Mouse (Mus musculus): Measurements from ENCODE around the gene Zfhx3.
A peak's percentile ranks its signal among the peaks of the same experiment; 100 is the strongest.

The Zfhx3 gene

DNA sequence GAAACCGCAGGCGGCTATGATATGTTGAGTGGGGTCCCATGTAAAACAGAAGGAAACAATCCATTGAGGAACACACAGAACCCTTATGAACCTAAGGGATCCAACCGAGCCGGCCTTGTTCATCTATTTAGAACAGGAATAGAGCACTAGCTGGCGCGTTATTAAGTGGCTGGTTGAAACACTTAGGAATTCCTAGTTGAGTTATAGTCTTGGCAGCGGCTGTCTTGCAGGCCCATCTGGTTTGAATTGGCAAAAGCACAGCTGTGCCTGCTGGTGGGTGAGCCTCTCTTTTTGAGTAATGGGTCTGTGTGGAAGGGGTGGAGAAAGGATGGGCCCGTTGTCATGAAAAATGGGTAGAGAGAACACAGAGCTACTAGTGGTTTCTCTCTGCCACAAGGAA is 610.1 kb downstream of the Zfhx3 start:
- DNase-seq (ENCODE audit: low spot score): no peak

DNA sequence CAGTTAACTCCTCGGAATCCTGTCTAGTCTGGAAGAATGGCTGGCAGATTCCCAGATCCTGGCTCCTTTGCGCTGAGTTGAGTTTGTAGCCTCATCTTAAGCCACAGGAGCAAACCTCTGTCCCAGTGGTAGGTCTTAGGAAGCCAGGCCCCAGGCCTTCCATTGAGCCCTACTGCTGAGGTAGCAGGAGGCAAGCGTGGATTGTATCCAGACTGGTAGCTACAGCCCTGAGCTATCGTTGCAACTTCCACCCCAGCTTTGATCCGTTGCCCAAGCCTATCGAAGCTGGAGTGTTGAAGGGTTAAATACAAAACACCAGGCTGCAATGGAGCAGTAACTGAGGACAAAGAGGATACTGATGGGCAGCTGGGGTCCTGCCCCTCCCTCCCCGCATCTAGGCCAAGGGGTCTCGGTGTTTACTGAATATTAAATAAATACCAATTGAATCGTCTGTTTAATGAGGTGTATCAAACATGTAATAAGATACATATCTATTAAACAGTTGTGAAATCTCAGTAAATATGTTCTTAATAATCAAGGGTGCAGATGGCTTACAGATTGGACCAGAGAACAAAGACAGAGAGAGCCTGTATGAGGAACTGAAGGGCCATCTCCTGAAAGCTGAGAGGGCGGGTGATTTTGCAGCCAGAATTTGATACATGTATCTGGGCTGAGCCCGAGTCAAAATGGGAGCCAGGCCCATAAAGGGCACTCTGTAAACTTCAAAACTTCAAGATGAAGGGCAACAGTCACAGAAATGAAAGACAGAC is 611.5 kb downstream of the Zfhx3 start:
- no peak for DNase-seq (ENCODE audit: low spot score)

DNA sequence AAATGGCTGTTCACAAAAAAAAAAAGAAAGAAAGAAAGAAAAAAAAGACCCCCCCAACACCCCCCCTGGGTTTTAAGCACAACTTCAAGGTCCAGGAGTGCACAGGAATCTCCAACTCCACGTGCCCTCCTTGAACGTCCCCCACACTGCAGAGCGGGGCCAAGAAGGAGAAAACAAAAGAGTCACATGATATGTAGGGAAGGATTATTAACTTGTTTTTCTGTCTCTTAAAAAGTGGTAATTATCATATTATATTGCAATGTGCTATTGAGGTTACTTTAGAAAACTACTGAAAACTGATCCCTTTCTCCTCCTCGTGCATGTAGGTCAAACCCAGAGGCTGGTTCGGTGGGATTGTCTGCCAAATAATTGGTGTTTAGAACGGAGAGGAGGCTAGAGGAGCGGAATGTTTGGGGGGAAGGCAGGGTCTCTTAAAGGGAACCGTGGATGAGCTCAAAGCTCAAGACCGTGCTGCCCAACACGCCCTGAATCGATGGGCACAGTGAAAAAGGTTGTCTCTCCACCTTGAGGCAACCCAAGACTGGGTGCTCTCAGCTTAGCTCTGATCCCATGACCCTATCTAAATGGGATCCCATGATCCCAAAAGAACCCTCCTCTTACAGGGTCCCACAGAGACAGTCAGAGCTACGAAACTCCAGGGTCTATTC is 612.3 kb downstream of the Zfhx3 start:
- no peak for DNase-seq (ENCODE audit: low spot score)

DNA sequence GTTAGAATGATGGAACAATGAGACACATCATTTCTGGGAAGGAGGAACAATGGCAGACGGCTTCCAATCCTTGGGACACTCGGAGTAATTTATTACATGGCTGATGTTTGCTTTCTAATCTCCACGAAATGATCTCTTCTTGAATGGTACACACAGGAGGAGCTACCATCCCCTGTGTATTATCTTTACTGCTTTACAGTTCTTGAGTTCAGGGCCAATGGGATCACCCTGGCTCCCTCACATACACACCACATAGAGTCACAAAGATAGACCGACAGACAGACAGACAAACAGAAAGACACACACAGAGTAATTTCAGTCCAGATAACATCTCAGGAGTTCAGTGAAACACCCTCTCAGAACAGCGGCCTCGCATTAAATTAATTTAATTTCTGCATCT is 621.0 kb downstream of the Zfhx3 start:
- no peak for DNase-seq (ENCODE audit: low spot score)

DNA sequence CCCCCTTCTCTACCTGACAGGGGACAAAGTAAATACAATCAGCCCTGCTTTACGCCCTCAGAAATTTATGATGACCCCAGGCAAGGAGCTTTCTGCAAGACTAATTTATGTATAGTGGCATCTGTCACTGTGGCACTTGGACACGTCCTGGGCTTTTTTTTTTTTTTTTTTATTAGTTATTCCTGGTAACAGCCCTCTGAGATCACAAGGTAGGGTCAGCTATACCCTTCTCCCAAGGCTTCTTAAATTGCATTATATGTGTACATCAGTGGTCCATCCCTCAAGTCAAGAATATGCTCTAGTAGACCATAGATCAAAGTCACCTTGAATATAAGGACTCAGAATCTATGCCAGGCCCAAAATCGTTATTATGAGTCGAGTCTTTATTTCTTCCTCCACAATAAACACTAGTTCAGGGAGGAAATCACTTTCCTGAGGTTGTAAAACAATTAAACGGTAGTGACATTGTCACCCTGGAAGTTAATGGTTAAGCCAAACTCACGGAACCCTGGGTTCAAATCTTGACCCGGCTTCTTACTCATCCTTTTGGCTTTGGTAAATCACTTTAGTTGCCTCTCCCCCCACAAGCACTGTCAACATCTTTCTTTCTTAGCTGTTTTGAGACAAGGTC is 621.6 kb downstream of the Zfhx3 start:
- no peak for DNase-seq (ENCODE audit: low spot score)

DNA sequence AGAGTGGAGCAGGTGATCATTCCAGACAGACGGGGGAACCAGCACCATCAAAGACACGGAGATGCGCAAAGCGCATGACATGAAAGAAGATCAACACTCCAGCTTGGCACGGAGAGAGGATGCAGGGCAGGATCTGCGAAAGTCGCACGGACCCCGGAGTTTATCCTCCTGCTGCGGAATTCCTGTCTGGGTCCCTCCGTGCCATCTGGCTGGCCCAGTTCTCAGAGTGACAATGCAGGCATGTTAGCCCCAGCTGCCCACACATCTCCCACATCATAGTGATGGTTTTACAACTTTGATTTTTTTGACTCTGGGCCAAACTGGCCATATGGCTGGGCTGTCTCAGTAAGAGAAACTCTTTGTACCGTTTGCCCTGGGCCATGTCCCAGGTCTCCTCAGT is 623.6 kb downstream of the Zfhx3 start:
- DNase-seq (ENCODE audit: low spot score): no peak

DNA sequence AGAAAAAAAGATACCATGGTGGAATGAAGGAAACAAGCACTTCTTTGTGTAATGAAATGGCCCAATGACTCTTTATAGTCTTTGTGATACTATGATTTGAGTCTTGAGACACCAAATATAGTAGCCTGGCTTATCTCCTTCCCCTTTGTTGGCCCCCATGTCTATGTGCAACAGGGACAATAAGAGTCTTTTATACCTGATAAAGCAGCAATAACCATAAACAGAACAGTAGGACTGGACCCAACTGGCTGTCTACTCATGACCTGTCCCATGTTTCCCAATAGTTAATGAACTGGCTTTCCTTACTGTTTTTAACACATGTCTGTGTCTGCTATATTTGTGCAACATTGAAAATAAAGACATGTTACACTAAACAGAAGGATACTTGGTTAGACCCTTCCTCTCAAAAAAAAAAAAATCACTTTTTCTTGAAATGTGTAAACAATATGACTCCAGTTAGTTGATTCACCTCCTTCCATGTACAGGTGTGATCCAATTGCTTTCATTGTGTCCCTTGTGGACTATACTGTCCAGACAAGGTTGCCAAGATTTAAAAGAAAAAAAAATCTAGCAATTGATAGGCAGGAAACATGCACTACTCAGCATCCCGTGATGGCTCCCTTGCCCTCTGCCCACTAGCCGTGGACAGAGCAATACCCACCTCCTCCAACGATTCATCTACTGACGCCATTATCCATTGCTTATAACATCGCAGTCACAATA is 631.0 kb downstream of the Zfhx3 start:
- DNase-seq (ENCODE audit: low spot score): no peak

DNA sequence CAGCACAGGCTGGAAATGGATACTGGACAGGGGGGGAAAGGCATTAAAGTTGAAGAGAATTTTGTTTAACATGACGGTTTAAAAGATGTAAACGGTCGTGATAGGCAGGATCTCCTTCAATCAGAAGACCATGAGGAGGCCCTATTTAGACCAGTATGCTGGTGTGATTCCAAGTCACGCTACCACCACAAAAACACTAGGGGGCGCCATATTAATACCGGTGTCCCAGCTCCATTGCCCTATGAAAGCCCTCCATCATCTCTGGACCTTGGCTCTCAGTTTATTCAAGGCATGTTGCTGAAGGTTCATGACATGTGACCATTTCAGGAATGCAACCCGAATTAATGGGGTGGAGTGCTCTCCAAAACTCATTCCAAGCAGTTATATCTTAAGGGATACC is 631.7 kb downstream of the Zfhx3 start:
- peak; percentile 53 for DNase-seq (ENCODE audit: low spot score)

DNA sequence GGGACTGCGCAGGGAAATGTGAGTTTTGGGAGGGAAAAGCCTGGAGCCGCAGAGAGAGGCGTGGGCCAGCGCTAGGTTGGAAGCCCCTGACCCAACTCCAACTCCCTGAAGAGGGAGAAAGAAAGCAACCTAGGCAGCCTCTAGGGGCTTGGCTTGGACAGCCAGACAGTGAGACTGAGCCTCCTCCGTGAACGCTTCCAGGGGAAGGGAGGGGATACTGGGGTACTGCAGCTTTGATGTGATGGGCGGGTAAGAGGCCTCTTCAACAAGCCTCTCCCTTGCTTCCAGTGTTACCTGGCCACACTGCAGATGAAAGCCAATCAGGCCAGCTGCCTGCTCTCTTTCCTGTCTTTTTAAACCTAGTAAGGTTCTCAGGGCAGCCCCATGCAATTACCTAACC is 635.1 kb downstream of the Zfhx3 start:
- DNase-seq (ENCODE audit: low spot score): no peak

DNA sequence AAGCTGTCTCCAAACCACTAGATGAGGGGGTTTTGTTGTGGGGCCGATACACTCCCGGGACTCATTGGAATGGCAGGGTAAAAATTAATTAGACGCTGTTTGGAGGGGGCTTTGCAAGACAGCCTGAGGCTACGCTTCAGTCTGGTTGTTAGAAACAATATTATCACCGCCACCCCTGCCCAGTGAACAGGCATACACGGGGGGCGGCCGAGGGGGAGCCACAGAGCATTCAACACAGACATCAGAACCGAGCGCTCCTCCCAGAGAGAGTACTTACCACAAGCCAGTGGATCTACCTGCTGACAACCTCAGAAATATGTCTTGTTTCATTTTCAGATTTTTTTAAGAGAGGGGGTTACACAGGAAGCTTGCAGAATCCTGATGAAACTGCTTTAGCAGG is 635.9 kb downstream of the Zfhx3 start:
- no peak for DNase-seq (ENCODE audit: low spot score)

DNA sequence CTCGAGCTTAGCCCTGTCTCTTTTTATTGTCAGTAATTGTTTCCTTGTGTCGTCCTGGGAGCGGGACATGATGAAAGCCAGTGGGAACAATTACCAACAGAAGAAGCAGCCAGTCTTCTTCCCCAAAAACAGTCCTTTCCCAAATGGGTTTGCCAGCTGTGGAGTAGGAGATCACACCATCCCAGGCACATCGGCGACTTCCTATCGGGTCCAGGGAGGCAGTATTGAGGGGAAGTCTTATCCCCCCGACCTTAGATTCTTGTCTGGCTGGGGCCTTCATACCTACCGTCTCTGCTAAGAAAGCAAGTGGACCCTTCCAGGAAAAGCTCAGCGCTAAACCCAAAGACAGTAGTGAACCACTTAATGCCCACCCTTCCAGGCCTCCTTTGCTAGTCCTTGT is 637.4 kb downstream of the Zfhx3 start:
- no peak for DNase-seq (ENCODE audit: low spot score)

DNA sequence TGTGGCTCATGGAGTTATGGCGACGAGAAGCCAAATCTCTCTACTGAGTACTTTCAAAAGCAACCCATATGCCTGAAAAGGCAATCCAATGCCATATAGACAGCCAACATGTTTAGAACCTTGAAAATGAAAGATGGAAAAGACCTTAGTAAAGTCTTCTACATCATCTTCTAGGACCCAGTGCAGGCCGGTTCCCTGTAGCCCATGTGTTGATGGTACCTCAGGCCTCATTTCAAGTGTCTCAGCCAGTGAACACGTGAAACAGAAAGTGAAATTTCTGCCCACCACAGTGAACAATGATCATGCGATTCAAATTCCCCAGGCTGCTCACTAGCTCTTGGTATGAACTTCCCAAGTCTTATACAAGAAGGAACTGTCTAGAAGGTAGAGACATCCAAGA is 637.9 kb downstream of the Zfhx3 start:
- no peak for DNase-seq (ENCODE audit: low spot score)

DNA sequence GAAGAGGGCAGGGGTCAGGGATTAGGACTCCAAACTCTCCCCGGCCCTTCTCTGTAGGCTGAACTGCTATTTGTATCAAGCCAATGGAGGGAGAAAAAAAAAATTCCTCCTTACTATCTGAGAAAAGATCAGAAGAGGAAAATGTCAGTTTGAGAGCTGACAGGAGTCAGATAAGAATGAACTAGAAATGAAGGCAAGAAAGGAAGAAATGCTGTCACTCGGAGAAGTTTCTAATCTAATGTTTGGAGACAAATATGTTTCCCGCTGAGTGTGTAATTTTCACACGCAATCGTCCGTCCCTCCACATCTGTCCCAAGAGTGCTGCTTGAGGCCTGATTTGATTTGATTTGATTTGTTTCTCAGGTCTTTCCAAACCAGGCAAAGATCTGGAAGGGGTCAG is 639.1 kb downstream of the Zfhx3 start:
- DNase-seq (ENCODE audit: low spot score): no peak

DNA sequence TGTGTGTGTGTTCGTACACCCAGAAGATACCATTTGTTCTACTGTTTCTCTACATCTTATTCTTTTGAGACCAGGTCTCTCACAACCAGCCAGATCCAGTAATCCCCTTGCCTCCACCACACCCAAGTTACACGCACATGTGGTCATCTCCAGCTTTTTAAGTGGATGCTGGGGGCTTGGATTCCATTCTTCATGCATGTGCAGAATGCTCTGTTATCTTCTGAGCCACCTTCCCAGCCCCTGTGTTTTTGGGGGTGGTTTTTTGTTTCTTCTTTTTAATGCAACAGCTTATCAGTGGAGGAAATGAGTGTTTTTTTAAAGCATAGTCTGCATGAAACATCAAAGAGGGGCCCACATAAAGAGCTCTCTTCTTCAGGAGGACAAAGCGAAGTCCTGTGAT is 639.8 kb downstream of the Zfhx3 start:
- no peak for DNase-seq (ENCODE audit: low spot score)

DNA sequence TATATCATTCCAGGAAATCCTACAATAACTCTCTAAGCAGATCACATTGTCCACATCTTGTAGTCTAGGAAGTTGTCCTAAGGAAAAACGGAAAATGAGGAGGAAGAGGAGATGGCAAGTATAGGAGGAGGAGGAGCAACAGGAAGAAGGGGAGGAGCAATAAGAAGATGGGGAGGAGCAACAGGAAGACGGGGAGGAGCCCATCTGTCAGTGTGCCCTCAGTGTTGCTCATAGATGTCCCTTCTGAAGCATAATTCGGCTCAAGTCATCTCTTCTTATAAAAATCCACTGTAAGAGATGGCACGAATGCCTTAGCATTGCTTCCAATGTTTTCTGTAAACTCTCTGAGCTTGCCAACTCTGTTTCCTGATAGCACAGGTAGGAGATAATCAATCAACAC is 640.8 kb downstream of the Zfhx3 start:
- DNase-seq (ENCODE audit: low spot score): no peak

DNA sequence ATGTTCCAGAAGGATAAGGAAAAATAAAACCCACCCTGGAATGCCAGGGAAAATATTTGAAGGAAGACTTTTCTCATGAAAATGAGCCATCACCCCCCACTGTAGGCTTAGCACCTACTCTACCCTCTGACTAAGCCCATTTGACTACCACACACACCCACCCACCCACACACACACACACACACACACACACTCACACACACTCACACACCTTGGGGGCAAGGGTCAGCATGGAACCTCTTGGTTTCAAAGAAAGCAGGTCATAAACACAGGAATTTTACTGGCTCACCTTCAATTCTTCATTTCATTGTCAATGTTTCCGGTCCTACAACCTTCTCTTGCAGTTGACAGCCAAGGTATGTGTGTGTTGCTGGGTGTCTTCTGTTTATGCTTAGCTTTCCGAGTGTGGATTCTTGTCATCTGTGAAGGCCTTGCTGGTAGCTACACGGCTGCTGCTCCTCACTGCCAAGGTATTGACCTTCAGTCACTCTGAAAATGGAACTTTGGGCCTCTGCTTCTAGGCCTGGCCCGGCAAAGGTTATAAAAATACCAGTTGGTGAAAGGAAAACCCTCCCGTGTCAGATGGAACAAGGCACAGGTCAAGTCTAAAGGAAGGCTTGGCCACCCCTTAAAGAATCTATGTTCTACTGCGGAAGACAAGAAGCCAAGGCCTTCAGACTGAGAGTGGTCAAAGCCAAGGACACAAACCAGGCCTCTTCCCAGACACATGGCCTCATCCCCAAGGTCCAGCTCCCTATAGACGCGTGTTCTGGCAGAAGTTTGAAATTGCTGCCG is 641.6 kb downstream of the Zfhx3 start:
- DNase-seq (ENCODE audit: low spot score): no peak

DNA sequence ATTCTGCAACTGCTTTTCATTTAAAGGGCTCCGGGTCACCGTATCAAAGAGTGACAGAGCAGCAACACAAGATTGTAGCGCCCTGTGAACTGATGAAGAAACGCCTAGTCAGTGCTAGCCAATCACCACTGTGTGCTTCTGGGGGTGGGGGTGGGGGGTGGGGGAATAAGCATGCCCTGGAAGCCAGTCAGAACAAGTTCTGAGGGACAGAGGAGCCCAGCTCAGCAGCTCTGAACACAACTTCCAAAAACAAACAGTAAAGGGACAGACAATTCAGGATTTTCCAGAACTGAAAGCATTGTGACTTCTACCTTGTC is 642.2 kb downstream of the Zfhx3 start:
- peak; percentile 18 for DNase-seq (ENCODE audit: low spot score)

DNA sequence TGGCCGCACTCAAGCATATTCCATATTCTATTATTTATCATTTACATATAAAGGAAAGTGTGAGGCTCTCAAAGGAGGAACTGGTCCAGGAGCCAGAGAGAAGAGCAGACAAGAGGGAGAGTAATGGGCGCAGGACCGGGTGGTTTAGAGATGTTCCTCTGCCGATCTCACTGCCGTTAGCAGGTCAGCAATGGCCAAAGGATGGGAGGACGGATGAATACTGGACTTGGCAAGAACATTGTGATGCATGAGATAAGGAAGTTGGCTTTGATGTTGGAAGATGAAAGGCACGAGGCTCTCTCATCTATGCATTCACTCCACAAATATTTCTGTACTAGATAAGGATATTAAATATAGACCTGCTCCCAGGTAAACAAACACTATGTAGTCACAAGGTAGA is 648.6 kb downstream of the Zfhx3 start:
- DNase-seq (ENCODE audit: low spot score): no peak

DNA sequence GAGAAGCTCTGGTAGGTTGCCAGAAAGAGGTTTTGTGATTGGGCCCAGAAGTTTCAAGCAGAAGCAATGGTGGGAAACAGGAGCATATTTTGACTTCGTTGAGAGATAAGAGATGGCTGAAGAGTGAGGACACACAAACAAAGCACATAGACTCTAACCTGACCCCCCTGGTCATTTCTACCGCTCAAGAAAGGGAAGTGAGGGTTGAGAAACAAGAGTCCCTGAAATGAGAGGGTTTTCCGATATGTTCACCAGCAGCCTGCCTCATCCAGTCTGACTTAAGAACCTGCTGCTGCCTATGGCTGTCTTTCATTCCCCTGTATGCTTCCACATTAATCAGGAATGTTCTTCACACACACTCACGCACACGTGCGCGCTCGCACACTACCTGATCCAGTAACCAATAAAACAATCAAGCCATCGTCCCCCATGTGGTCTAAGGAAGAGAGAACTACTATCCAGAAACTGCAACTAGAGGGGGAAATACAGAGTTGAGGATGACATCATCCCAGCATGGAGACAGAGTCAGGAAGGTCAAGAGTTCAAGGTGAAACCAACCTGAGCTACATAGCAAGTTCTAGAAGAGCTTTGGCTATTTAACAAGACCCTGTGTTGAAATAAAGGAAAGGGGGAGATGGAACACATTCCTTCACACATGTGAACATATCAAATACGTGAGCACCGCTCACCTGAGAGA is 649.7 kb downstream of the Zfhx3 start:
- DNase-seq (ENCODE audit: low spot score): no peak

DNA sequence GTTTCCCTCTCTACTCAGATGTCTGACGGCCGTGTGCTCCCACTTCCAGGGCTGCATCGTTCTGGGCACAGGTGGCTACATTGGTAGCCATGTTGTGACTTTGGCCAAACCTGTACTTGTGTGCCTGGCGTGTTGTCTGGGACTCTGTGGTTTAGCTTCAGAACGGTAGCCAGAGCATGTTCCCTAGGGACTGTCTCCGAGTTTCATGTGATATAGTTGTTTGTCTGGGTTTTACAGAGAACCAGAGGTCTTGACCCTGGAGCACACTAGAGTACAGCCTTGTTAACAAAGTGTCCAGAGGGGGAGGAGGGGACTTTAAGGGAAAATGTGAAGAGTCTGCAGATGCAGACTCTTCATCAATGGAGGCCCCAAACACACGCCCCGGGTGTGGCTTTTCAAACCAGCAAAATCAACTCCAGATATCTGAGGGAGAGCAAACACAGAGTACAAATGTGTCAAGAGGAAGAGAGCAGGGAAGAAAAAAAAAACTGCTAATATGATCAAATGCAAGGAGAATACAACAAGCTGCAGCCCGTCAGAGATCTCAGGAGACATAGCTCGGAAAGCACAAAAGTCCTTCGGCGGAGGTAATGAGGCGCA is 650.6 kb downstream of the Zfhx3 start:
- peak; percentile 14 for DNase-seq (ENCODE audit: low spot score)

DNA sequence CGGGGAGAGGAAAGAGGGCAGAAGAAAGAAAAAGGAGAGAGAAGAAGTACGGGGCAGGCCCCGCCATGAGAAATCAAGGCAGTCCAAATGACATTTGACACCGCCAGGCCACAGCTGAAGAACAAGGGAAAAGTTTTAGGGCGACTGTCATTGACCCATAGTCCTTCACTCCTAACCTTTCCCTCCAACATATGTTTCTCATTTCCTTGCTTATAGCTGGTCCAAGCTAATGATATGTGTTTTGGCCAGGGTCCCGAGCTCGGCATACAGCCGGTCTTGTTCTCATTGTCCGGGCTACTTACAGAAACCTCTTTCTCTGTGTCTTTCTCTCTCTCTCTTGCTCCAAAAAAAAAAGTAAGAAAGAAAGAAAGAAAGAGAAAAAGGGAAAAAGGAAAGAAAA is 651.4 kb downstream of the Zfhx3 start:
- DNase-seq (ENCODE audit: low spot score): peak; percentile 42

Measured in adipocyte (in vitro differentiated cells).